Mouse (Mus musculus) liver, adult 2 months (tissue): Measurements from ENCODE around the gene Ppfia3.

Source experiments
- CTCF ChIP-seq: fragments of 200-500 bp; IDR thresholded peaks from 2 replicates; pipeline ENCODE4 v1.5.1; 2011; ENCODE audit warnings: low read depth, low read length, control low read depth
- POLR2A ChIP-seq: fragments of 200-500 bp; IDR thresholded peaks from 2 replicates; pipeline ENCODE4 v1.6.1; 2011; ENCODE audit warnings: low read length, control low read depth; ENCODE audit not compliant: insufficient read depth; ENCODE audit errors: extremely low read depth

GRCm38 (mm10) chr7:45336319-45336718, 30.5 kb downstream of the Ppfia3 start:
- TF ChIP-seq CTCF (no peak), POLR2A (no peak)
